Mouse (Mus musculus) midbrain, postnatal 0 days (tissue): ENCODE results near the gene Blmh. TPM values are rescaled to one million over a fixed set of nuclear protein-coding genes. Genes with fewer than 3 reads are reported as not detected.
A peak's percentile ranks its signal among the peaks of the same experiment; 100 is the strongest.

ENCODE experiments used
- ATAC-seq: fragments of 200-750 bp; cut with Nextera tagmentation; 2 replicates; pipeline ENCODE4 v1.8.0; 2017; ENCODE audit warnings: moderate number of reproducible peaks, mild to moderate bottlenecking, moderate TSS enrichment, moderate library complexity; ENCODE audit not compliant: low FRiP score
- DNase-seq: peaks from one replicate; pipeline ENCODE4 v3.0.0-alpha.2; 2015; ENCODE audit warnings: low spot score
- H3K27ac ChIP-seq: fragments of 300-500 bp; sonication (generic); 2 replicates; pipeline ENCODE4 v1.5.1; 2014; ENCODE audit warnings: low read depth, mild to moderate bottlenecking, low read length, mixed read lengths
- H3K27me3 ChIP-seq: fragments of 300-500 bp; sonication (generic); 2 replicates; pipeline ENCODE4 v1.6.1; 2014; ENCODE audit warnings: low read length, control low read depth, mixed read lengths; ENCODE audit not compliant: insufficient read depth
- H3K36me3 ChIP-seq: fragments of 300-500 bp; sonication (generic); 2 replicates; pipeline ENCODE4 v1.6.1; 2014; ENCODE audit warnings: low read length, control low read depth, mixed read lengths; ENCODE audit not compliant: insufficient read depth
- H3K4me1 ChIP-seq: fragments of 300-500 bp; sonication (generic); 2 replicates; pipeline ENCODE4 v1.6.1; 2014; ENCODE audit warnings: mild to moderate bottlenecking, control low read depth, antibody characterized with exemption, low read length, mixed read lengths; ENCODE audit not compliant: insufficient read depth
- H3K4me2 ChIP-seq: fragments of 300-500 bp; sonication (generic); 2 replicates; pipeline ENCODE4 v1.6.1; 2014; ENCODE audit warnings: low read depth, mild to moderate bottlenecking, low read length, mixed read lengths; ENCODE audit not compliant: poor library complexity, severe bottlenecking
- H3K4me3 ChIP-seq: fragments of 300-500 bp; sonication (generic); 2 replicates; pipeline ENCODE4 v1.5.1; 2014; ENCODE audit warnings: low read depth, mild to moderate bottlenecking, low read length, moderate library complexity
- H3K9ac ChIP-seq: fragments of 300-500 bp; sonication (generic); replicated peaks from 2 replicates; pipeline ENCODE4 v1.6.1; 2014; ENCODE audit warnings: mild to moderate bottlenecking, low read length, moderate library complexity, mixed read lengths; ENCODE audit not compliant: poor library complexity, severe bottlenecking
- H3K9me3 ChIP-seq: fragments of 300-500 bp; sonication (generic); 2 replicates; pipeline ENCODE4 v1.6.1; 2016; ENCODE audit warnings: low read length, control low read depth
- CTCF ChIP-seq: IDR thresholded peaks from 2 replicates; pipeline ENCODE4 v1.5.1; 2016; ENCODE audit warnings: antibody characterized with exemption, mild to moderate bottlenecking
- WGBS: fragments of 180-500 bp; shearing (Covaris S2); extraction: QIAGEN DNeasy Blood & Tissue Kit; methylation state at CpG from one replicate; pipeline ENCODE4 v1.1.7; 2014; 5-methylcytosine and 5-hydroxymethylcytosine counted together
- polyA plus RNA-seq: library from polyadenylated mRNA; unstranded; fragments of >200 nt; fragmentation: Nextera tagmentation; extraction: Ambion mirVana; gene quantifications from 2 replicates; pipeline ENCODE4 v1.2.1, GENCODE M21; 2015
- total RNA-seq: library from RNA; depleted of rRNA; stranded (reverse); fragments of >200 nt; gene quantifications from 2 replicates; pipeline ENCODE4 v1.2.3, GENCODE M21; 2014

The Blmh gene
- total and polyA plus RNA-seq, 2 experiments from 2014 or later, result 88.5 to 116 TPM

DNA sequence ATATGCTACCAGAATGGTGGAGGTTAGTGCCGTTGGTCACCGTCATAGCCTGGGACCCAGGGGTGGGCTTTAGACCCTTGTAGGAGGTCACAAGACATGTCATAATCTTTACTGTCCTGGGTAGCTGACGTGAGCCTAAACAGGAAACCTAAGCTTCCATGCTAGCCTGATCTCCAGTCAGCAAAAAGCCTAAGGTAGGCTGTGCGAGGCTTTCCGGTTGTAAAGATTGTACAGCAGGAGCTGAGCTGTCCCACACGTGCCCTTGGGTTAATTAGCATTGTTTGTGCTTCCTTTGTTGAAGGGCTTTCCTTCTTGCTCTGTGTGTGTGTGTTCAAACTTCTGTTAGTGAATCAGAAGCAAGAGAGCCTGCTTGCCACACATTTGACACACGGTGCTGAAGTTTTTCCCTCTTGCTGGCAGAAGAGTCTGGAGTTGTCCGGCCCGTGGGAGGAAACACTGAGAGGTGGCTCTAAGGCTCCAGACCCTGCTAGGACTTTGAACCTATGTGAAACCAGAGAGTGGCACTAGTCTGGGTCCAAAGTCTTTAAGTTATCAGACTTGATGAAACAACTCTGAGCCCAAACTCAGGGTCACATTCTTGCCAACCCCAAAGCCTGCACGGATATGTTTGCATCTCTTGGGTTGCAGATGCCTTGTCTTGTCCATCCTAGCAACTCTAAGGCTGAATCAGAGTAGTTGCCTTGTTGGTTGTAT is 86.3 kb downstream of the Blmh start:
- 84% methylated on average over 10 of the region's 10 CpGs for whole genome bisulfite sequencing
- TF ChIP-seq CTCF, result no peak

DNA sequence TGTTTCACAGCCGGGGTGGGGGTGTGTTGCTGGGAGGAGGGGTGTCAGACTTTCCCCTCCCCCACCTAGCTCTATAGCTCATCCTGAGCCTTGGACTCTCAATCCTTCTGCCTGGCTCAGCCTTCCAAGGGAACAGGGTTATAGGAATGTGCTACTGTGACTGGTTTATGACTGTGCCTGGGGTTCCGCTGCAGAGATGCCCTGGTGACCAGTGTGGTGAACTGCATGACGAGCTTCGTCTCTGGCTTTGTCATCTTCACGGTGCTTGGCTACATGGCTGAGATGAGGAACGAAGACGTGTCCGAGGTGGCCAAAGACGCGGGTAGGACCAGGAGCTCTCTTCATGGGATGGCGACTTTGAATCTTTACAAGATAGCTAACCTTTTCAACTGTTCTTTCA is 93.4 kb downstream of the Blmh start:
- Histone ChIP-seq H3K9me3 (no peaks in the 10 kb centered on the region), H3K27ac (no peak overlapping the region), H3K9ac (no peak overlapping the region), H3K36me3 (no peaks in the 10 kb centered on the region), H3K4me2 (no peak overlapping the region), H3K4me1 (no peaks in the 10 kb centered on the region), H3K27me3 (no peaks in the 10 kb centered on the region), H3K4me3 (no peak overlapping the region)
- no peak for ATAC-seq
- WGBS, result 79% methylated on average over 11 of the region's 11 CpGs
- no peak for DNase-seq
- TF ChIP-seq CTCF, result no peak

More for the DNA sequence above, 86.3 kb downstream of the Blmh start:
- Histone ChIP-seq H3K4me3 (no peak overlapping the region), H3K27ac (no peak overlapping the region), H3K36me3 (no peaks in the 10 kb centered on the region), H3K9ac (no peak overlapping the region), H3K27me3 (no peaks in the 10 kb centered on the region), H3K4me2 (no peak overlapping the region), H3K4me1 (no peaks in the 10 kb centered on the region), H3K9me3 (no peaks in the 10 kb centered on the region)
- ATAC-seq (no peak), DNase-seq (no peak)

DNA sequence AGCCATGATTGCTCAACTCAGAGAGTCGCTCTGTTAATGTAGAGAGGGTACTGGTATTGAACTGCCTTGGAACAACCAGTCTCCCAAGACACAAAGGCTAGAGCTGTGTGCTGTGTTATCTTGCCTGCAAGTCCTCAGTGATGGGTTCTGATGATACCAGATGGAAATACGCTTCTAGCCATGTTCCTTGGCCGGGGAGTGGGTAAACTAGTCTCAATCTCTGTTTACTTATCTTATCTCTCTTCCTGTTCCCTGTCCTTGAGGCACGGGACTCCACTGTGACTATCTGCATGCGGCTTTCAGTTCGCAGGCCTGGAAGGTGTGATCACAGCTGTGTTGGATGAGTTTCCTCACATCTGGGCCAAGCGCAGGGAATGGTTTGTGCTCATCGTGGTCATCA is 94.9 kb downstream of the Blmh start:
- Histone ChIP-seq H3K9me3 (no peaks in the 10 kb centered on the region), H3K4me2 (no peak overlapping the region), H3K9ac (no peak overlapping the region), H3K4me1 (no peaks in the 10 kb centered on the region), H3K27me3 (no peaks in the 10 kb centered on the region), H3K27ac (no peak overlapping the region), H3K36me3 (no peaks in the 10 kb centered on the region), H3K4me3 (no peak overlapping the region)
- no peak for DNase-seq
- no peak for ATAC-seq
- TF ChIP-seq CTCF, result no peak
- WGBS, result 85% methylated on average over 8 of the region's 8 CpGs

DNA sequence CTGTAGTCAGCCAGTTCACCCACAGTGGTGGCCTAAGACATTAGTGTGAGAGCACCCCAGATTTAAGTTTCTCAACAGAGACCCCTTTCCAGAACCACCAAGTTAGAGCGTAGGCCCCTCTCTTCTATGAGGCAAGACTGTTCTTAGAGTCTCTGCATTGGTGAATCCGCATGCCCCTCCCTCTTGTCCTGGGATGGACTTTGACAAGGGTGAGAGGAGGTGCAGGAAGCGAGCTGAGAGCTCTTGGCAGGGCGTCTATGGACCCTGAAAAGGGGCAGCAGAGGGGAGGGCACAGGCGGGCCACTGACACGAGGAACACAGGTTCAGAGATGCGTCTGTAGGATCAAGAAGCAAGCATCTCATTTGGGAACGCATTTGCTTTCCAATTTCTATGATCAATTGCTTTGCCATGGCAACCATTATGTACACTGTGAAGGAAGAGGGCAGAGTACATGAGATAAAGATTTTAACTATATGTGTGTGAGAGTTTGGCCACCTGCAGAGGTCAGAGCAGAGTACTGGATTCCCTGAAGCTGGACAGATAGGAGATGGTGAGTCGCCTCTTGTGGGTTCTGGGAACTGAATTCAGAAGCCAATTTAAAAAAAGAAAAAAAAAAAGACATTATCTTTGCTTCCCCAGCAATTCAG is 97.3 kb downstream of the Blmh start:
- DNase-seq, result no peak
- Histone ChIP-seq H3K9ac (no peak overlapping the region), H3K27ac (no peak overlapping the region), H3K27me3 (no peaks in the 10 kb centered on the region), H3K4me2 (no peak overlapping the region), H3K4me1 (no peaks in the 10 kb centered on the region), H3K9me3 (no peaks in the 10 kb centered on the region), H3K4me3 (no peak overlapping the region), H3K36me3 (no peaks in the 10 kb centered on the region)
- no peak for TF ChIP-seq CTCF
- ATAC-seq, result no peak
- 75% methylated on average over 9 of the region's 9 CpGs for WGBS

DNA sequence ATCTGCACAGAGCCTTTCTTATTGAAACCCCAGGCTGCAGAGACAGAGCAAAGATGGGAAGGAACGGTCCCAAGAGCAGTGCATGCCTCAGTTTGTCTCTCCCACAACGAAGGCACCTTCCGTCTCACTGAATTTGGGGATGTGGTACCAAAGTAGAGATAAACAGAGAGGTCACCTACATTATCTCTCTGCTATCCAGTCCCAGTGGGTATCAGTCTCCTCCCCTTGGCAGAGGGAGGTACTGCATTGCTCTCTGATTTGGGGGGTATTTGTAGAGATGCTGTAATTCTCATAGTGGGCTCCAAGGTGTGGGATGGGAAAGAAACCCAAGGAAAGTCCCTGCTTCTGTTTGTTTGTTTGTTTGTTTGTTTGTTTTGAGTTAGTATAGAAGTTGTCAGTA is 102.0 kb downstream of the Blmh start:
- H3K36me3 ChIP-seq, result no peaks in the 10 kb centered on the region
- peak; percentile 27 for TF ChIP-seq CTCF
- H3K9me3 ChIP-seq, result no peaks in the 10 kb centered on the region
- no peak overlapping the region for H3K27ac ChIP-seq
- H3K9ac ChIP-seq, result no peak overlapping the region
- DNase-seq, result no peak
- no peak overlapping the region for H3K4me3 ChIP-seq
- no peak overlapping the region for H3K4me2 ChIP-seq
- 72% methylated on average over 3 of the region's 3 CpGs for WGBS
- ATAC-seq, result no peak
- H3K4me1 ChIP-seq, result no peaks in the 10 kb centered on the region
- no peaks in the 10 kb centered on the region for H3K27me3 ChIP-seq

DNA sequence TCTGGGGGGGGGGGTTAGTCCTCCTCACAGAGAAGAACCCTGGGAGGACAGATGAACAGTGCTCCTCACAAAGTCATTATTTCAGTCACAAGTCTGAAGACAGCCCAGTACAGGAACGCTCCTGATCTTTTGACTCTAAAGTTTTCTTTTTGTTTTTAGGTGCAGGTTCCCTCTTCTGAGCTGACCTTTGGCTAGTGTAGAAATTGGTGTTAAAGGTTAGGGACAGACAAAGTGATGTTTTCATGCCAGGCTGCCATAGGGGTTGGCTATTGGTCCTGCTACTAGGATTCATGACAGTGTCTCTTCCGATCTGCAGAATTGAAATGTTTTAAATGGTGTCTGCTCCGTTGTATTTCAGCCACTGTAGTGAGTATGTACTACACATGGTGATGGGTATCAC is 103.5 kb downstream of the Blmh start:
- ATAC-seq (no peak), DNase-seq (no peak)
- Histone ChIP-seq H3K4me1 (no peaks in the 10 kb centered on the region), H3K4me3 (no peak overlapping the region), H3K27me3 (no peaks in the 10 kb centered on the region), H3K4me2 (no peak overlapping the region), H3K9me3 (no peaks in the 10 kb centered on the region), H3K9ac (no peak overlapping the region), H3K27ac (no peak overlapping the region), H3K36me3 (no peaks in the 10 kb centered on the region)
- 89% methylated on average over 3 of the region's 3 CpGs for WGBS
- no peak for TF ChIP-seq CTCF
